Mouse (Mus musculus): ENCODE results near the gene Slc38a9. TPM values are rescaled to one million over a fixed set of nuclear protein-coding genes. Genes with fewer than 3 reads are reported as not detected.

Slc38a9 gene
- total RNA-seq, 2 experiments from 2014 or later, result 16.1 to 18.5 TPM

DNA sequence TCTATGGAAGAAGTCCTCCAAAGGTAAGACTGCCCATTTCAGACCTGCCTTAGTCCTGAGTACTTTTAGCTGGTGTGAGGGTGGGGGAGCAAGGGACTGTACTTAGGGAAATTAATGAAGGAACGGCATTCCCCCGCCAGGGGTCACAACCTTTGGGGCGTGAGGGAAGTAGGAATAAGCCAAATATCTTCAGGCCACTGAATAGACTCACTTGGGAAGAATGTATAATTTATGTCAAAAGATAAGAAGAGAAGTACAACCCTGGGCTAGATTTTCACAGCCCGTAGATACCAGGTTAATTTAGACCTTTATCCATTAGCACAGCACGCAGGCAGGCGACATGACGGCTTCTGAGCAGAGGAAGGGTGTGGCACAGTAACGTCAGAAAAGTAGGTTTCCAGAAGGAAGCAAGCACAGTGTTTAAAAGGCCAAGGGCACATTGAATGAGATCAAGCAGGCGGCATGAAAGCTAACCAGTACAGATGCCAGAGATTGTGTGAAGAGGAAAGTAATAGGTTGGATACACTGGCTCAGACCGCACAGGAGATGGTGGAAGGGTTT lies 103.1 kb downstream of the Slc38a9 start:
- no peak for DNase-seq (ENCODE audit: low spot score in 2 of 2)

- DNase-seq (ENCODE audit: low spot score in 2 of 2), result no peak
Observed at GRCm38 (mm10) chr13:112764556-112764955, 104.0 kb downstream of the Slc38a9 start.

GRCm38 (mm10) chr13:112765654-112766053 lies 105.1 kb downstream of the Slc38a9 start:
- DNase-seq (ENCODE audit: low spot score in 2 of 2), result no peak

DNA sequence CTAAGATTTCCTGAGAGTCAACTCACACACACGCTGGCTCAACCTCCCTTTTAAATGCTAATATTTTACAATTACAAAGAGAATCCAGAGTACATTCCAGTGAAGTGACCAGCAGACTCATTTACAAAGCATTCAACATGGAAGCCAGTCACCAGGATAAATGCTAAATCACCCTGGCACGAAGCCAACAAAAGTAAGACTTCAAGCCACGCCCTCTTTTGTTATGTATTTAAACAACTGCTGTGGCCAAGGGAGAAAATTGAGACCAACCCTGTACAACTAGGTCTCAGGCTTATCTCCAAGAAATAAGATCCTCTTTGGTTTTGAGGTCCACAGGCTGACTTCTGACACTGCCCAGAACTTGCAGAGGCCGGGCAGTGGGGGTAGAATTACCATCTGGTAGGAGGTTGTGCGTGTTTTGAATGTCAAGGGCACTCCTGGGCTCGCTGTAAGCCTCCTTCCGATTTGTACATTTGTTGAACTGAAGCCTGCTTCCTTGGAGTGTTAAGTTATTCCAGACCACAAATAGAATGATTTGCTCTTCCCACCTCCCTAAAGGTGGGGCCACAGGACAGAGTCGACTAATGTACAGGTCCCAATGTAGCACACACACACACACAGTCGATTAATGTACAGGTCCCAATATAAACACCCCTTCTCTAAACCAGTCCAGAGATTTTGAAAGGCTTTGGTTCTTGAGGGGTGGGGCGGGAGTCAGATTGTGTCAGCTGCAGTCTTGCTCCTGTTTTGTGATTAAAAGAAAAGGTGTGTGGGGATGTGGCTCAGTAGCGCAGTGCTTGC lies 110.2 kb downstream of the Slc38a9 start:
- DNase-seq (ENCODE audit: low spot score in 2 of 2), result no peak

- no peak for DNase-seq (ENCODE audit: low spot score in 2 of 2)
Observed at GRCm38 (mm10) chr13:112771447-112772208, 111.1 kb downstream of the Slc38a9 start.

GRCm38 (mm10) chr13:112772252-112772651 lies 111.7 kb downstream of the Slc38a9 start:
- DNase-seq (ENCODE audit: low spot score in 2 of 2), result no peak

- DNase-seq (ENCODE audit: low spot score in 2 of 2), result no peak
Observed at GRCm38 (mm10) chr13:112772861-112773260, 112.3 kb downstream of the Slc38a9 start.

GRCm38 (mm10) chr13:112773991-112774675 lies 113.6 kb downstream of the Slc38a9 start:
- no peak for DNase-seq (ENCODE audit: low spot score in 2 of 2)

GRCm38 (mm10) chr13:112775856-112776255 lies 115.3 kb downstream of the Slc38a9 start:
- no peak for DNase-seq (ENCODE audit: low spot score in 2 of 2)

DNA sequence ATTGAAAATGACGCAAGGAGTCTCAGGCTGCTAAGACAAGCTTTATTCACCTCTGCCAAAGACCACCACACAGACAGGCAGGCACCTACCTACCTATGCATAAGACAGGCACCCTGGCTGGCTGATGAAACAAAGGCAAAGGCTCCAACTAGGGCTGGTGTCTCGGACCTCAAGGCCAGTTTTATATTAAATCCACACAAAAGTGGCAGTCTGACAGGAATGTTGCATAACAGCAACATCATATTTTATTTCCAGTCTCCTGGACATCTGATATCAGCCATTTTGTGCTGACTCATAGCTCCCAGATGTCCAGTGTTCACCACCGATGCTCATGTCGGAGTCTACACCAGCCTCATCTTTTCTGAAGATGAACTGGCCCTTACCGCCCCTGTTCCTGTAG lies 117.9 kb downstream of the Slc38a9 start:
- DNase-seq (ENCODE audit: low spot score in 2 of 2), result no peak

GRCm38 (mm10) chr13:112785305-112785704 lies 124.8 kb downstream of the Slc38a9 start:
- no peak for DNase-seq (ENCODE audit: low spot score in 2 of 2)

DNA sequence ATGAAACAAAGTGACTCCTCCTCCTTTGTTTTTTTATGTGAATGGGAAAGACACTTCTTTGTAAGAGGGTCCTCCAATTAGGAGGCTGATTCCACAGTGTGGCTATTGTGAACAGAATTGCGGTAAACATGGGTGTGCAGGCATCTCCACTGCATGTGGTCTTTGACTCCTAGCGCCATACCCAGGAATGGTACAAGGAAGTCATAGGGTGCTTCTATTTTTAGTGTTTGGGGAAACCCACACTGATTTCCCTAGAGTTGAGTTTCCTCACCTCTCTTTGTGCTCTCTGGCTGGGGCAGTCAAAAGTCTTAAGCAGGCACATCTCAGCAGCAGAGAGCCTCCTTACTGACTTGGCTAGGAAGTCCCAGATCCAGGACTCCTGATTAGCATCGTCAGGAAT lies 125.6 kb downstream of the Slc38a9 start:
- DNase-seq (ENCODE audit: low spot score in 2 of 2), result no peak

GRCm38 (mm10) chr13:112786942-112787533 lies 126.5 kb downstream of the Slc38a9 start:
- no peak for DNase-seq (ENCODE audit: low spot score in 2 of 2)

Other genes with a start within 250 kb of the Slc38a9 start
- 10 to 100 TPM; 80.5 to 92.4 TPM for gene Il6st, start 196.7 kb upstream of the Slc38a9 start, total RNA-seq (2021)
- gene Il31ra, start 66.4 kb upstream of the Slc38a9 start, total RNA-seq (2021), result under 1 TPM; 0.25 to 0.47 TPM
- gene Ddx4, start 8.3 kb upstream of the Slc38a9 start, total RNA-seq (2021), result 1 to 10 TPM in 1 of 2 experiments, under 1 TPM in 1; 0.71 to 1.0 TPM
- 10 to 100 TPM; 35.2 to 35.5 TPM for gene Plpp1, start 140.0 kb downstream of the Slc38a9 start, total RNA-seq (2021)